Mouse (Mus musculus) liver, embryonic 14.5 days (tissue): ENCODE measurements around the gene Khk.

Experiments used
- CTCF ChIP-seq: IDR thresholded peaks from 2 replicates; pipeline ENCODE4 v1.5.1; 2016; ENCODE audit warnings: antibody characterized with exemption, low read depth, control low read depth
- EP300 ChIP-seq: IDR thresholded peaks from 2 replicates; pipeline ENCODE4 v1.6.1; 2016; ENCODE audit warnings: antibody characterized with exemption, low read depth

GRCm38 (mm10) chr5:30951706-30952105, 30.5 kb downstream of the Khk start:
- TF ChIP-seq CTCF = no peak
- TF ChIP-seq EP300 = no peak
